Mouse (Mus musculus) limb, embryonic 10.5 days (tissue): ENCODE measurements around the gene Dgkh. TPM values are rescaled to one million over a fixed set of nuclear protein-coding genes. Genes with fewer than 3 reads are reported as not detected.

ENCODE experiments used
- DNase-seq: peaks from one replicate; pipeline ENCODE4 v3.0.0-alpha.2; 2017; ENCODE audit warnings: low spot score
- H3K27ac ChIP-seq: fragments of 300-500 bp; sonication (generic); 2 replicates; pipeline ENCODE4 v1.5.1; 2016; ENCODE audit warnings: mild to moderate bottlenecking
- H3K27me3 ChIP-seq: fragments of 300-500 bp; sonication (generic); 2 replicates; pipeline ENCODE4 v1.6.1; 2016; ENCODE audit warnings: low read depth, mild to moderate bottlenecking; ENCODE audit not compliant: poor library complexity, severe bottlenecking
- H3K36me3 ChIP-seq: fragments of 300-500 bp; sonication (generic); 2 replicates; pipeline ENCODE4 v1.6.1; 2016; ENCODE audit warnings: mild to moderate bottlenecking, moderate library complexity
- H3K4me1 ChIP-seq: fragments of 300-500 bp; sonication (generic); 2 replicates; pipeline ENCODE4 v1.6.1; 2016
- H3K4me3 ChIP-seq: fragments of 300-500 bp; sonication (generic); 2 replicates; pipeline ENCODE4 v1.5.1; 2016; ENCODE audit warnings: mild to moderate bottlenecking, moderate library complexity
- H3K9me3 ChIP-seq: fragments of 300-500 bp; sonication (generic); replicated peaks from 2 replicates; pipeline ENCODE4 v1.6.1; 2016; ENCODE audit warnings: mild to moderate bottlenecking
- WGBS: fragments of 180-500 bp; shearing (Covaris S2); methylation state at CpG from one replicate; pipeline ENCODE4 v1.1.7; 2016; 5-methylcytosine and 5-hydroxymethylcytosine counted together
- polyA plus RNA-seq: library from polyadenylated mRNA; unstranded; fragments of >200 nt; fragmentation: Nextera tagmentation; extraction: Ambion mirVana; gene quantifications from 2 replicates; pipeline ENCODE4 v1.2.1, GENCODE M21; 2016

The Dgkh gene
- polyA plus RNA-seq, 1 experiment from 2014 or later, result 0.93 TPM

GRCm38 (mm10) chr14:78656832-78657626 lies 75.5 kb downstream of the Dgkh start:
- WGBS, result 93% methylated on average over 18 of the region's 18 CpGs
- DNase-seq, result no peak
- Histone ChIP-seq H3K27ac (no peak overlapping the region), H3K4me1 (no peaks in the 10 kb centered on the region), H3K27me3 (no peaks in the 10 kb centered on the region), H3K36me3 (no peaks in the 10 kb centered on the region), H3K9me3 (no peaks in the 10 kb centered on the region), H3K4me3 (no peak overlapping the region)

GRCm38 (mm10) chr14:78654939-78655556 lies 77.5 kb downstream of the Dgkh start:
- Histone ChIP-seq H3K27me3 (no peaks in the 10 kb centered on the region), H3K9me3 (no peaks in the 10 kb centered on the region), H3K4me1 (no peaks in the 10 kb centered on the region), H3K36me3 (no peaks in the 10 kb centered on the region), H3K4me3 (no peak overlapping the region), H3K27ac (no peak overlapping the region)
- no peak for DNase-seq
- WGBS, result 88% methylated on average over 7 of the region's 7 CpGs

- Histone ChIP-seq H3K27me3 (no peaks in the 10 kb centered on the region), H3K36me3 (no peaks in the 10 kb centered on the region), H3K27ac (no peak overlapping the region), H3K4me1 (no peaks in the 10 kb centered on the region), H3K4me3 (no peak overlapping the region), H3K9me3 (no peaks in the 10 kb centered on the region)
- 88% methylated on average over 10 of the region's 10 CpGs for WGBS
- no peak for DNase-seq
These were observed 78.4 kb downstream of the Dgkh start for GRCm38 (mm10) chr14:78654196-78654595.

GRCm38 (mm10) chr14:78653333-78653732 lies 79.2 kb downstream of the Dgkh start:
- Histone ChIP-seq H3K27ac (no peak overlapping the region), H3K4me1 (no peaks in the 10 kb centered on the region), H3K27me3 (no peaks in the 10 kb centered on the region), H3K9me3 (no peaks in the 10 kb centered on the region), H3K36me3 (no peaks in the 10 kb centered on the region), H3K4me3 (no peak overlapping the region)
- no peak for DNase-seq
- WGBS, result 94% methylated on average over 5 of the region's 5 CpGs

GRCm38 (mm10) chr14:78651696-78652095 lies 80.9 kb downstream of the Dgkh start:
- Histone ChIP-seq H3K4me1 (no peaks in the 10 kb centered on the region), H3K36me3 (no peaks in the 10 kb centered on the region), H3K27ac (no peak overlapping the region), H3K27me3 (no peaks in the 10 kb centered on the region), H3K9me3 (no peaks in the 10 kb centered on the region), H3K4me3 (no peak overlapping the region)
- DNase-seq, result no peak
- WGBS, result 86% methylated on average over 7 of the region's 7 CpGs

GRCm38 (mm10) chr14:78650379-78651095 lies 82.0 kb downstream of the Dgkh start:
- no peak for DNase-seq
- 87% methylated on average over 9 of the region's 9 CpGs for WGBS
- H3K9me3 ChIP-seq, result no peaks in the 10 kb centered on the region
- H3K27me3 ChIP-seq, result no peaks in the 10 kb centered on the region
- H3K4me1 ChIP-seq, result no peaks in the 10 kb centered on the region
- no peaks in the 10 kb centered on the region for H3K36me3 ChIP-seq
- no peak overlapping the region for H3K27ac ChIP-seq
- no peak overlapping the region for H3K4me3 ChIP-seq

GRCm38 (mm10) chr14:78649525-78650274 lies 82.9 kb downstream of the Dgkh start:
- WGBS, result 90% methylated on average over 21 of the region's 21 CpGs

GRCm38 (mm10) chr14:78645622-78646021 lies 87.0 kb downstream of the Dgkh start:
- Histone ChIP-seq H3K4me1 (no peaks in the 10 kb centered on the region), H3K9me3 (no peaks in the 10 kb centered on the region), H3K4me3 (no peak overlapping the region), H3K36me3 (no peaks in the 10 kb centered on the region), H3K27ac (no peak overlapping the region), H3K27me3 (no peaks in the 10 kb centered on the region)
- WGBS, result 80% methylated on average over 3 of the region's 3 CpGs
- no peak for DNase-seq

More at GRCm38 (mm10) chr14:78649525-78650274, 82.9 kb downstream of the Dgkh start:
- no peak overlapping the region for H3K4me3 ChIP-seq
- no peaks in the 10 kb centered on the region for H3K9me3 ChIP-seq
- no peaks in the 10 kb centered on the region for H3K4me1 ChIP-seq
- no peaks in the 10 kb centered on the region for H3K27me3 ChIP-seq
- no peak overlapping the region for H3K27ac ChIP-seq
- no peak for DNase-seq
- no peaks in the 10 kb centered on the region for H3K36me3 ChIP-seq

- Histone ChIP-seq H3K36me3 (no peaks in the 10 kb centered on the region), H3K4me3 (no peak overlapping the region), H3K9me3 (no peaks in the 10 kb centered on the region), H3K27ac (no peak overlapping the region), H3K4me1 (no peaks in the 10 kb centered on the region), H3K27me3 (no peaks in the 10 kb centered on the region)
- DNase-seq, result no peak
- WGBS, result 78% methylated on average over 7 of the region's 7 CpGs
These were observed 91.3 kb downstream of the Dgkh start for GRCm38 (mm10) chr14:78641314-78641713.

- Histone ChIP-seq H3K4me3 (no peak overlapping the region), H3K27me3 (no peaks in the 10 kb centered on the region), H3K9me3 (no peaks in the 10 kb centered on the region), H3K4me1 (no peaks in the 10 kb centered on the region), H3K27ac (no peak overlapping the region), H3K36me3 (no peaks in the 10 kb centered on the region)
- WGBS, result 89% methylated on average over 5 of the region's 5 CpGs
- DNase-seq, result no peak
These were observed 92.9 kb downstream of the Dgkh start for GRCm38 (mm10) chr14:78639691-78640090.

GRCm38 (mm10) chr14:78635612-78636400 lies 96.8 kb downstream of the Dgkh start:
- Histone ChIP-seq H3K9me3 (no peaks in the 10 kb centered on the region), H3K36me3 (no peaks in the 10 kb centered on the region), H3K27me3 (no peaks in the 10 kb centered on the region), H3K27ac (no peak overlapping the region), H3K4me1 (no peaks in the 10 kb centered on the region), H3K4me3 (no peak overlapping the region)
- no peak for DNase-seq
- 87% methylated on average over 14 of the region's 14 CpGs for WGBS

- no peak for DNase-seq
- WGBS, result 93% methylated on average over 6 of the region's 6 CpGs
These were observed 99.8 kb downstream of the Dgkh start for GRCm38 (mm10) chr14:78632747-78633146.

More at GRCm38 (mm10) chr14:78632747-78633146, 99.8 kb downstream of the Dgkh start:
- Histone ChIP-seq H3K4me1 (peaks cover 7% of the 10 kb centered on the region), H3K9me3 (no peaks in the 10 kb centered on the region), H3K27me3 (no peaks in the 10 kb centered on the region), H3K36me3 (no peaks in the 10 kb centered on the region), H3K4me3 (no peak overlapping the region), H3K27ac (no peak overlapping the region)
